Mouse (Mus musculus) cerebellum, postnatal 36 days (tissue): ENCODE measurements around the gene Gorab.

Experiments
- DNase-seq, 2 experiments: peaks; one replicate each; pipeline ENCODE4 v3.0.0; 2021 to 2022; ENCODE audit warnings: mixed read lengths in 2 of 2

The Gorab gene

DNA sequence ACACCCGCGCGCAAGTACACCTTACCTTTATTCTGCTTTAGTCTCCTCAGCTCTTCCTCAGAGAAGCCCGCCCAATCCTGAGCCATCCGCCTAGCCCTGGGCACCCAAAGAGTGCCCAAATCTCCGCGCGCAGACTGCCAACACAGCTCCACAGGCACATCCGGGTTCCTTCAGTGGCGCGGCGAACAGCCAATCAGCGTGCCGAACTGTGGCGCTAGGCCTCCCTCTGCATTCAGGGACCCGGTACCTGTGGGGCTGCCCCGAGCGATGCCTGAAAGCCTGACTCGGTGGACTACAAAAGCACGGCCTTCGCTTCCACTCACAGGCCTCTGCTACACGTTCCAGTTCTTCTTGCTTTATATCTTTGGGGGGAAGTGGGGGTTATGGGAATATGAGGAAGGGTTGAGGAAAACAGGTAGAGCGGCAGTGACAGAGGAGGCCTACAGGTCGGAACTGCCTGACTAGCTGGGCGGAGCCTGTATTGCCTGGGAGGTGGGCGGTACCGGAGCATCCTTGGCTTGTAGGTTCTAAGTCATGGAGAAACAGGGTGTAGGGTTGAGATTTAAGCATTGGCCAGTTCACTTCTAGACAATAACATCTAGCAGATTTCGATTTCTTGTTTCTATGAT lies at the start of gene Gorab:
TSS of gene Gorab (minus strand) at position 172 of the 629 bp plus-strand sequence.
- DNase-seq = peak; percentile 96 to 99

DNA sequence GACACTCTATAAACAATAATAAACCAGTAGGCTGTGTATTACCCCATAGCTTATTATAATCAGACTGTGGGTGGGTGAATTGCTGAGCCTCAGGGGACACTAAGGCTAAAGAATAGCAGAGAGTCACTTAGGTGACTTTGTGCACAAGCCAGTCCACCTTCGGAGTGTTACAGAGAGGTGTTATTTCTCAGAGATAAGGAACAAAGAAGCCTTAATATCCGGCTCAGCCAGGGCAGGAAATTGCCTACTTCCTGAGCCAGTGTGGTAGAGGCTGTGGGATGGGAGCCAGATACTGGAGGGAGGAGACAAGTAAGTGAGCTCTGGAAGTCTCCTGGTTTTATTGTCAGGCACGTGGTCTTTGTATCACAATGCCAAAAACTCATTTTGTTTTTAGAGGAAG lies 40.4 kb upstream of the Gorab start:
- no peak for DNase-seq

DNA sequence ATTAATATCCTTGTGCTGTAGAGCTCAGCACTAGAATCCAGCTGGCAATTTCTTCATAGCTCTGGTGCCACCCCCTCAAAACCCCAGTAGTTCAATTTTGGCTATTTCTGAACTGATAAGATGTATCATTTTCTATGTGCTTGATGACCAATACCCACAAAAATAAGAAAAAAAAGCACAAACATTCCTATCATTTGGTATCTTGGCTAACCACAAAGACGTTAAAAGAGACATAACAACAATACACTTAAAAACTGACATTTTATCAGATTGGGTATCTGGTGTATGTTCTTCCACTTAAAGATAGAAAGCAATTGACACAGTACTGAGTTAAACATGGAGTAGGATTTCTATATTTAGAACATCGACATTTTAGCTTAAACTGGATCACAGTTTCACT lies 35.5 kb upstream of the Gorab start:
- DNase-seq = no peak

DNA sequence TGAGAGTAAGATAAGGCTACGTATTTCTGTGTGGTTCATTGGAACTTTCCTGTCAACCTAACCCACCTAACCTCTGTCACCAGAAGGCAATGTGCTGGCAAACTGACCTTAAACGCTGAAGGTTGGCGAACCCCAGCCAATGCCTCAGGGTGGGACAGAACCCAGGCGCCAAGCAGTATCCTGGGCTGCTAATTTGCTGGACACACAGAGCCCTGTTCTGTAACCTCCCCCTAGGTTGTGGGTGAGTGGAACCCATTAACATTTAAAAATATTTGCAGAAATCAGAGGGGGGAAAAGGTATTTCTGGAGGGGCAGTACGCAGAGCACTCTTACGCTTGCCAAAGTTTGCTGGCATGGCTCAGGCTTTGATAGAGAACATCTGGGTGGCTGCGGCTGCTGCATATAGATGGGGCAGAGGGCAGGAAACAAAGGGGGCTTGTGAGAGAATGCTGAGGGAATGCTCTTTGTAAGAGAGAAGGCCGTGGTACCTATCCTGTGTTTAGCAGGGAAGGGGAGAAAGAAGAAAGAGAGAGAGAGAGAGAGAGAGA lies 20.1 kb upstream of the Gorab start:
- no peak for DNase-seq

DNA sequence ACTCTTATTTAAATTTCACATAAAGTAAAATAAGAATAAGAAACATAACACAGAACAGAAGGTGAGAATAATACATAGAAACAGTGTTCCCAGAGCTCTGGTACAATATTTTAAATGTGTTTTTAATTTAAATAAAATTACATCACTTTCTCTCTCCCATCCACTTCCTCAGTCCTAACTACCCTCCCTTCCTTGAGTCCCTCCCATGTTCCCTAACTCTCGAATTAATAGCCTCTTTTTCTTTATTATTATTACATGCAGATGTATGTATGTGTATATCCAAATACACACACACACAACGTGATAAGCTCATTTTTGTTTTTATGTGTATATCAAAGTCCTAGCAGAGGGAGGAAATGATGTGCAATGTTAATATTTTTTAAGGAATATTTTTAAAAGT lies 13.7 kb upstream of the Gorab start:
- no peak for DNase-seq

DNA sequence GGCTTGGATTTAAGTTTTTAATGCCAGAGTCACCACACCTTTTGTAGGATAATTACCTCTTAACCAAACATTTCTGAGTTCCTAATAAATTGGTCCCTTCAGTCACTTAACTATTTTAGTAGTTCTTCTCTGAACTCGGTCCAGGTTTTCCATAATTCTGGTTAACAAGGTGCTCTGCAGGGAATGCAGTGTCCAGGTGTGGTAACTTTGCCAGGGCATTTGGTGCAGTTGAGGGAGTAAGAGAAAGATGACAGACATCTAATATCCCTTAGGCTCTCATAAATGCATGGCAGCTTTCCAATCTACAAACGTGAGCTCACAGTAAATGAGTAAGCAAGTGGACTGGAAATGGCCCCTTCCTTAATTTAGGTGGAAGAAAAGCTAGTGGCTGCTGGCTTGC lies 10.7 kb upstream of the Gorab start:
- DNase-seq = no peak

DNA sequence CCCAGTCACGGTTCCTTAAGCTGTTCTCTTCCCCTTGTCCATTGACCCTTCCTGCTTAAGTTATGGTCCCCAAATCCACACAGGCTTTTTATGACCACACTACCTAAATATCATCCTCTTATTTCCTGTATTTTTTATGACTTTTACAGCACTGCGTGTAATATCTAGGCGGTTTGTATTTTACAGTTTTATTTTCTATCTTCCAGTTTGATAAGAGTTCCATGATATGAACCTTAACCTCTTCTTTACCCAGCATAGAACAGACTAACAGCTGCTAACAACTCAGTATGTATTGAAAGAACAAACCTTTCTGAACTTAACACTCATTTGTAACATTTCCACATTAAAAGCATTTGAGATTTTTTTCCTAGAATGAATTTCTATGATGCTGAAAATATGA lies 2.7 kb upstream of the Gorab start:
- no peak for DNase-seq

DNA sequence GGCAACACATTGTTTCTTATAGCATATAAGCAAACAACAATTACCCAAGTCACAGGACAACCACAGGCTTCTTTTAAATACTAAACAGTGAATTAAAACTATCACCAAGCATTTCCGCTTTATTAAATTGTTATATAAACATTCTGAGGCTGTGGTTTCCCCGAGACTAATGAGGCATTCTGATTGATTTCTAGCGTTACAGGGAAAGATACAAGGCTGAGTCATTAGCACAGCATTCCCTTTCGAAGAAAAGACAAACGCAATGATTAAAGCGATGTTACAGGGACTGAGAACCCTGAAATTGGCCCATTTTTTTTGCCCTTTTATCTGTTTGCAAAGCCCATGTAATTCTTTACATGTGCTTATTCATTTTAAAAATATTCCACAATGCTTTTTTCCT lies 12.1 kb downstream of the Gorab start:
- DNase-seq = no peak

DNA sequence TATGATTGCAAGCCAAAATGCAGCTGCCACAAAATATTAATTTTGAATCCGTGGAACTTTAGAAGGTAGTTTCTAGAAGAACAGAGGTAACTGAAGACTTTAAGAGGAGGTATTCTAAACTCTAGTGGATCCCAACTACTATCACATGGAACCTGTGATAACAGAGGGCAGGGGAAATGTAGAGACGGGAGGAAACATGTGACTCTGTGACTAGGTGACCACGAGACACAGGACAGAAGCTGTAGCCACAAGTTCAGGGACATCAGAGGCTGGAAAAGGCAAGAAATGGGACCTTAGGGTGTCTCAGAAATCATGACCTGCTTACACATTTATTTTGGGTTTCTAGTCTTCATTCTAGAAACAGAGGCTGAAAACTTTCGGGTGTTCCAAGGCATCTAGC lies 13.4 kb downstream of the Gorab start:
- DNase-seq = no peak

DNA sequence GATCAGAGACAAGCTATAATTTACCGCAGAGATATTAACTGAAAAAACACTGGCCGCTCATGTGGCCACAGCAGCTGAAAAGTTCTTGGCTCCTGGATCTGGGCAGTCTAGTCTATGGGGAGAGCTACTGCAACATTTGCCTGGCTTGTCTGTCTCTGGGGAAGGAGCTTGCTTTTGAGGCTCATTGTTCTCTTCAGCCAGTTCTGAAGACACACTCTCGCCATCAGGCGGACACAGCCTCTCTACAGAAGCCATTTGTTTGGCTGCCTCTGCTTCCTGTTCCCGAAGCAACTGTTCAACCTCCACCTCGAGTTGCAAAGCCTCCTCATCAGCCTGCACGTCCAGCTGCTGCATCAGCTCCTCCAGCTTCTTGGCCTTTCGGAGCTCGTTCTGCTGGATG lies 17.3 kb downstream of the Gorab start:
- DNase-seq = no peak

DNA sequence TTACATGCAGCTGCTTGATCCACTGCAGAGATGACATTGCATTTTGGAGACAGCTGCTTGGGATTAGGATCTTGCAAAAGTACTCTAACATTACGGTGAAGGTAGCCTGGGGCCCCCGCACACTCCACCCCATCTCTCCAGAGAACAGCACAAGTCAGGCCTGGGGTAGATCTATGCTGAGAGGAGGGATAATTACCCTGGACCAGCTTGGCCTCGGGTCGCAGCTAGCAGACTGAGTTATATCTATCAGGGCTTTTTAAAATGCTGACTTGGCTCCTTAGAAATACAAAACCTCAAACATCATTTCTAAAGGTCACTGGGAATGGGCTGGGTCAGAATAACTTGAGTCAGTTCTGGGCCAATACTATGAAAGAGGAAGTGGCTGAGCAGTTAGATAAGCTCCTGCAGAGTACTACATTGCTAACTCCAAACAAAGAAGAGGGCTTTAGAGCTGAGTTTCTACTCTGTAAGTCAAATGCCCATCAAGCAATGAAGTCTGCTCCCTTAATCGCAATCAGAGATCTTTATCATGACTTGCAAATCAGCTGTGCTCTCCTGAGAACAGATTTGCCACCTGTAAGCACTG lies 19.9 kb downstream of the Gorab start:
- no peak for DNase-seq

DNA sequence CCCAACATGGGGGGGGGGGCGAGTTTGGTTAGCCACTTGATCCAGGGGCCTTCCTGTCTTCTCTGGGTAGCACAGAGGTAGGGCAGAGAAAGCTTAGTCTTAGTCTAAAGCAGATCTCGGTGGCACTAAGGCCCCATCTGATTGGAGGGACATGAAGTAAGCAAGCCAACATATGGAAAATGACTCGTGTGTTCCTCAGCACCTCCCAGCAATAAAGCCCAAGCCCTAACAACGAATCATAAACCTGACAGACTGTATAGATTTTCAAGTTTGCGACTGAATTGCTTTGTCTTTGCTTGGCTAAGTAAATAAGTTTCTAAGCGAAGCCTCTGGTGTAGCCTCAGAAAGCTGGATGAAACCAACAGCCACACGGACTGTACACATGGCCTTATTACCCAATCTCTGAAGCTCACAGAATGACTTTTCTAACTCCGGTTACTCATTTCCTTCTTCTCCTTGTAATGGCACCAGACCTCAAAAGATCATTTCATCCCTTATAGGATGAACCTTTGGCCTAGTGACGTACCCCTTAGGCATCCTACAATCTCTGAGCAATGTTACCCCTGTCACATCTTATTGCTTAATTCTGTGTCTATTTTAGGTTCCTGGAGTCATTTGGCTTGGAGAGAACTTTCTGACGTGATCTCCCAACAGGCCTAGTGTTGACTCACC lies 21.3 kb downstream of the Gorab start:
- DNase-seq = no peak

DNA sequence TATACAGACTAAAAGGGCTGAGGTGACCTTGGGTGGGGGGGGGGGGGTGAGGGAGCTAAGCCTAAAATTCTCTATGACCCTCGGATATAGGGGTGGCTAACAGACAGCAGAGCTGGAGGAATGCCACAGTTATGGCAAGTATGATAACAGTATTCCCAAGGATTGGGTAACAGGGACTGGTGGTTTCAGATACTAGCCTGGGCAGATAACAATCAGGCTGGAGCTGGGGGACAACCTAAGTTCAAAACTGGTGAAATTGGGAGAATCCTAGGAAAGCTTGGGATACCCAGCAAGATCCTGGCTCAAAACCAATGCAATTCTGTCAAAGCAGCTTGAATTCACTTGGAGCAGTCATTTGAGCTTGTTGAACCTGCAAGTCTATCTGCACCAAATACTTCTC lies 22.9 kb downstream of the Gorab start:
- DNase-seq = no peak

DNA sequence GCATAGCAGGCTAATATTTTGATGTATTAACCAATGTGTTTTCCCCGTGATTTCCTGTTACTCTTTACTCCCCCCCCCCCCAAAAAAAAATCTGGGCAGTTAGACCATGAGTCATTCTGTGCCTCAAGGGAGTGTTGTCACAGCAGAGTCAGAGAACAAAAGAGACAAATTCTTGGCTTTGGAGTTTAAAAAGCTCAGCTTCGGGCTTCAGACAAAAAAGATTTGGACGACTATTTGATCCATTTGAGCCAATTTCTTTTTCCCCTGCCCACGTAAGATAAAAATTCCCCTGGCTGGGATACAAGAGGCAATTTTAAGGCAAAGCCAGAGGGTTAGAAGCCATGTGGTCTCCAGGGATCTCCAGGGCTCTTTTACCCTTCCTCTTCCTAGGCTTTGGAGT lies 23.4 kb downstream of the Gorab start:
- DNase-seq = no peak

DNA sequence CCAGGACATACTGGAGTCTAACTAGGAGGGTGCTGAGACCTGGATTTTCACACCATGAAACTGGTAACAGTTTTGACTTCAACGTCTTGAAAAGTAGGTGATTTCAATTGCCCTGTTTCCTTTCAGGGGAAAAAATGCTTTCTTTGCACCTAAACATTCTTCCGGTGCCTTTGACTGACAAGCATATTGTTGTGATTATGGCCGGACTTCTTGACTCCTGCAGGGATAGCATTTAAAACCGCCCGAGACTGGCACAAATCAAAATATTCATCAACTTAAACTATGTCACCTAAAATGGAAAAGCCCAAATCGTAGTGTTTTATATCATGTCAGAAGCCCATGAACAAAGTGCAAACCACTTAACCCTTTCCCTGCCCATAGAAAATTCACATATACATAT lies 25.5 kb downstream of the Gorab start:
- no peak for DNase-seq

DNA sequence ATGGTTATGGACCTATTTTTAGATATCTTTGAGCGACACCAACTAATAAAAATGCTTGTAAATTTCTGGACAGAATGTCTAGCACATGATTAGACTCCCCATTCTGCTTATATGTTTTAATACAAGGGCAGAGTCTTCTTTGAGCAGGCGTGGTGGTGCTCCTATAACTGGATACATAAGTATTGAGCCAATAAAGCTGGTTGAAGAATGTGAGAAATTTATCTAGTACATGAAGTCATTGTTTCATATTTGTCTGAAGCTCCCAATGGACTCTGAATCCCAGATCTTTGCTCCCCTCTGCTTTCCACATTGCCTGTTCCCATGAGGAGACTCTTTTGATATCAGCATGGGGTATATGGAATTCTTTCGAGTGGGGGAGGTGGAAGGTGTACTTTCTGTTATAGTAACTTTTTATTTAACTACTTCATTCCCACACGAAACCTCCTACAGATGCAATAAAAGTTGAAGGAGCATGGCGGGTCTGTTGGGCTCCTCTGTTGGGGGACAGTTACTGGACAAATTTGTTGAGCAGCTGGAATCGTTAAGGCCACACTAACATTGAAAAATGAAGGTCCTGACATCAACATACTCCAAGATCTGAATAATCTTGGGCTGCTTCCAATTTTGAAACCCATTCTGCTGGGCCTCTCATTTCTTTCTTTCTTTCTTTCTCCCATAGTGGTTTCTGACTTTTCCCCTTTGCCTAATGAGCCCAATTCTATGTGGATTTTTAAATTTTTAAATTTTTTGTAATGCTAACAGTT lies 26.5 kb downstream of the Gorab start:
- no peak for DNase-seq

DNA sequence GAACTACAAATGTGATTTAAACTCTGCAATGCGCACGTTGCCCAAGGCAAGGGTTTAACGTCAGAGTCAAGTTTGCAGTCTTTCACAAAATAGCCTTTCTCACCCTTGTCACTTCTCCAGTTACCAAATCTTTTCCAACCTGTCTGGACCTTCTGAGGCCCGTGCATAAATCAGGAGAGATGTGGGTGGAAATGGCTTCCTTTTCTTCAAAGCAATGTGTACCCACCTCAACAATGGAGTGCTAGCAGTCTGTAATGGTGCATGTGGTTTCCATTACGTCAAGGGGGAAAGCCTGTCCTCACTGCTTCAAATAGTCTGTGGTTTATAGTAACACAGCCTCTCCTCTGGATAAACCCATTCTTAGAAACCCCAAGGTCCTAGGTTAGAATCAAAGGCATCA lies 29.0 kb downstream of the Gorab start:
- DNase-seq = no peak

DNA sequence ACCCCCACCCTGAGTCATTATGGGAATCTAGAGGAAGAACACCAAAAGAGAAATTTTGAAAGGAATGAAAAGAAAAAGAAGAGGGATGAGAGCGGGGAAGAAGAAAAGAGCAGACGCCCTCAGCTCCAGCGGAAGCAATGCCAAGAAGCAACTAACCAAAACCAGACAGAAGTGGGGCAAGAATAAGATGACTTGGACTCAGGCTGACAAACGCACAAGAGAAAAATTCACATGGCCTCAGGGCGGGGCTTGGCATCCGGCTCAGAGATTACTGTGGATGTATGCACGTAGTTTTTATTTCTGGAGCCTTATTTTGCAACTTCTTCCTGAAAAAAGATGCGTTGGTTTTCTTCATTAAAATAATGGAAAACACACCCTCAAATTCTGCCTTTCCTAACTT lies 41.3 kb downstream of the Gorab start:
- DNase-seq = no peak

DNA sequence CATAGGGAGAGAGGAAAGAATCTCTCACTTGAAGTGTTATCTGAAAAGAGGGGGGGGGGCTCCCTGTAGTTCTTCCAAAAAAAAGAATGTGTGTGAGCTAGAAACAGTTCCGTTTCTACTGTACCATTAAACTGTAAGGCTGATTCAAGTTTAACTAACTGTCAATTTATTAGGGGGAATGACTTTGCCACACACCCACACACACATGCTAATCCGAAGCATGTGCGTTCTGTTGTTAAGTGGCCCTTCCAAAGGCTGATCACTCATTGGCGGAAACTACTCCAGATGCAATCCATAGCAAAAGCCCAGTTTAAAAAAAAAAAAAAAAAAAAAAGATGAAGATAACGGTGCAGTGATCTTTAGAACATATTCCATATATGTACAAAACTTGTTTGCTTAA lies 42.1 kb downstream of the Gorab start:
- DNase-seq = no peak

DNA sequence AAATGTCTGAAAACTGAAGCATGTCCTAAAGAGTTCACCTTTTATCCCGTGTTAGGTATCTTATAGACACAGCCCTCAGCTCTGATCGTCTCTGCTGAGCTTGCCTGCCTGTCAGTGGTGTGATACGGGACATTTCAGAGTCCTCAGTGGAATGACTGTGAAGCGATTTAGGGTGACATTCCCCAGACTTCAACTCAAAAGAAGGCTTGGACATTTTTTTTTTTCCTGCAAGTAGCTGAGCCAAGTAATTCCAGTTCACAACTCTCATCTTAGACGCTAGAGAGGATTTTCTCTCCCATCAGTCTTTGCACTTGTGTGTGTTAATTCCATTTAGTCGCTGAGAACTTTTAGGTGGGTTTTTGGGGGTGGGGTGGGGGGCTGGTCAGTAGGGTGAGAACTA lies 42.7 kb downstream of the Gorab start:
- DNase-seq = no peak

DNA sequence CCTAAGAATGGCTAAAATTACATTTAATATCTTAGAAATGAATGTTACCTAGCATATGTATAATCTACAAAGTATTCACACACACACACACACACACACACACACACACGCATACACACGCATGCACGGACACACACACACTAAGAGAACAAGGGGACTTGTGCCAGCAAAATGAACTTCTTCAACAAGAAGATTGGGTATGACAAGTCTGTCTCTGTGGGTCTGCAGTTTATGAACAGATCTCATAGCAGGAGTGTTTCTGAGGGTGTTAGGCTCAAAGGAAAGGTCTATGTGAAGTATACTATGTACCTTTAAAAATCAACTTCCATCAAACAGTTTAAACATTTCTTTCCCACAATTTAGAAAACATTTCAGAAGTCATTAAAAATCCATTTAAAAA lies 43.9 kb downstream of the Gorab start:
- no peak for DNase-seq

DNA sequence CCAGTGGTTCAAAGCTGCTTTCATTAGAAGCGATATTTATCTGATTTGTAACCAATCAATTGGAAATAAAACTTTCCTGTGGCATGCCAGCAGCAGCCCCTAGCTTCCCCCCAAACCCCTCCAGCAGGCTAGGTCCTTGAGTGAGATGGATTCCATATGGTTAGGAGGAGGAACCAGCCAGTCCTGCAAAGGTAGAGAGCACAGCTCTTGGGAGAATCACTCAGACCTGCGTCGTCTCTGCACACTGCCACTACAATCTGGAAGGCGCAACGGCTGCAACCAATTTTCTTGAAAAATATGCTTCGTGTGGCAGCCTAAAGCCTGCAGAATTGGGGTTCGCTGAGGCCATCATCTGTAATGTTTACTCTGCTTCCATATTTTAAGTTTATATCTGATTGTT lies 45.3 kb downstream of the Gorab start:
- DNase-seq = no peak

DNA sequence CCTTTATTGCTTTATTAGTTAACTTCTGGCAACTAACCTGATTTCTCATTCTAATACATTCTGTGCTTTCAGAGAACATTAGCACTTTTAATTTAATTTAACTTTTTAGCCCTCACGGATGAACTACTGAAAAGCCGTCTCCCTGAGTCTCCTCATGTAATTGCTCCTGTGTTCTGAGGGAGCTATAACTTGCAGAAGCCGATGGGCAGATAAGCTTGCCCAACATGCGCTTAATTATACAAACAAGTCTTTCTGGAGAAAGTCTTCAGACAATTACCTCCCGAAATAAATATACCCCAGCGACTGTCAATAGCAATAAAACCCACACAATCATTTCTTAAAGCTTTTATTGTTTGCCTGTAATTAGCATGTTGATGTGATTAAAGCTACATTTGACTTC lies 45.7 kb downstream of the Gorab start:
- DNase-seq = no peak

DNA sequence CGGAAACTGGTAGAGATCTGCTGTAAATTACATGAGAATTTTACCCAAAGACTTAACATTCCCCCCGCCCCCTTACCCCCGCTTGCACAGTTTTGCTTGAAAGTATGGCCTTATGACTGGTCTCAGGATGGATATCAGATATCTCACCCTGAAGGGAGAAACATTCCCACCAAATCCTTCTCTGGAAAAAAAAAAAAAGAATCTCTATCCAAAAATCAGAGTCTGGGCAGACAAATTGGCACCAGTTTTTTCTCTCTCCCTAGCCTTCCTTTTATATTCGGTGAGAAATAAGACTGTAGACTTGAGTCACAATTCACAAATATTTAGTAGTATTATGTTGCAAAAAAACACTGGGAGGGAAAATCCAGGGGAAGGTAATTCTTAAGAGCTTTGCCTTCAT lies 47.3 kb downstream of the Gorab start:
- DNase-seq = no peak
